Mouse (Mus musculus): Measurements from ENCODE around the gene Gm4064. TPM values are rescaled to one million over a fixed set of nuclear protein-coding genes. Genes with fewer than 3 reads are reported as not detected.

Gm4064 gene
- not detected in 2 replicates for polyA plus RNA-seq (2012)

DNA sequence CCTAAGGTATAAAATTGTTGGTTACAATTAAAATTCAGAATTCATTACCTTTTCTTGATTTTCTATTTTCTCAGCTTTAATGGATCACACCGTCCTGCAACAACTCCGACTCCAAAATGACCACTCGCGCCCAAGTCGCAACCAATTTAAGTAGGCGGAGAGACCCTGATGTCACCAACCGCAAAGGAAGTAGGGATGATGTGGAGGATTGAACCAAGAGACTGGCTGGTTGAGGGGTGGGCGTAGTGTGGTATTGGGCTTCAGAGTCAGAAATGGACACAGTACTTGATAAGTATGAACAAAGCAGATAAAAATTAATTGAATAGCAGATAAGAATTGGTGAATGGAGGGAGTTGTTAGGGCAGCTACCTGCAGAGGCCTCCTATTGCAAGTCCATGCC lies at the start of gene Gm4064:
Gene Gm4064, minus strand, starts transcription at position 101 of the 400 bp plus-strand sequence.

DNA sequence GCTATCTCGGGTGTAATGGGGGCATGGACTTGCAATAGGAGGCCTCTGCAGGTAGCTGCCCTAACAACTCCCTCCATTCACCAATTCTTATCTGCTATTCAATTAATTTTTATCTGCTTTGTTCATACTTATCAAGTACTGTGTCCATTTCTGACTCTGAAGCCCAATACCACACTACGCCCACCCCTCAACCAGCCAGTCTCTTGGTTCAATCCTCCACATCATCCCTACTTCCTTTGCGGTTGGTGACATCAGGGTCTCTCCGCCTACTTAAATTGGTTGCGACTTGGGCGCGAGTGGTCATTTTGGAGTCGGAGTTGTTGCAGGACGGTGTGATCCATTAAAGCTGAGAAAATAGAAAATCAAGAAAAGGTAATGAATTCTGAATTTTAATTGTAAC lies 34.4 kb upstream of the Gm4064 start, which contains the start of the genes Rbmy and Gm10256:
Gene Rbmy, plus strand, starts transcription at position 301 of the 400 bp plus-strand sequence.
Gene Gm10256, plus strand, starts transcription at position 320 of the 400 bp plus-strand sequence.

Other genes with a start within 250 kb of the Gm4064 start
- gene H2al2c, start 197.1 kb downstream of the Gm4064 start, polyA plus RNA-seq (2012) = not detected in 2 replicates
- gene Sry, start 132.5 kb downstream of the Gm4064 start, polyA plus RNA-seq (2012) = not detected in 2 replicates
- not detected in 2 replicates for gene H2al2b, start 75.5 kb downstream of the Gm4064 start, polyA plus RNA-seq (2012)
- not detected in 2 replicates for gene Rbmy, start 34.5 kb upstream of the Gm4064 start, polyA plus RNA-seq (2012)
- gene Gm10256, start 34.5 kb upstream of the Gm4064 start, polyA plus RNA-seq (2012) = not detected in 2 replicates
- not detected in 2 replicates for gene Gm10352, start 104.8 kb upstream of the Gm4064 start, polyA plus RNA-seq (2012)
- gene Gm29289, start 136.4 kb upstream of the Gm4064 start, polyA plus RNA-seq (2012) = not detected in 2 replicates

All from megakaryocyte-erythroid progenitor cell, adult 5 weeks (primary cell).